Mouse (Mus musculus): ENCODE measurements around the gene Vasp. TPM values are rescaled to one million over a fixed set of nuclear protein-coding genes. Genes with fewer than 3 reads are reported as not detected.

Vasp gene
- polyA plus RNA-seq, 1 experiment from 2014 or later = 39.7 TPM

DNA sequence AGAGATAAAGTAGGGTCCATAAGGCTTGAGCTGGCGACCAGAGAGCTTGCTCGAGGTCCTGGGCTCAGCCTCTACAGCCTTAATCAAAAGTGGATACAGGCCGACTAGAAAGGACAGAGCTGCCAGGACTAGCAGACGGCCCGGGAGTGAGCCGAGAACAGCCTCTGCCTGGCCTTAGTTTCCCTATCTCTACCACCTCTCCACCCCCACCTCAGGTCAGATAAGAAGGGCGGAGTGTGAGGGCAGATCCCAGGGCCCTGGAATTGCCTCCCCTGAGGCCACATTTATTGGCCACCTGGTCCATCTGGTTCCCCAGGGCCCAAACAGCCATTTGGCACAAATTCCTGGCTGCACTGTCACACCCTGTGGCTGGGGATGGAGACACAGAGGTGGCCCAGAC, 6.5 kb downstream of the Vasp start:
- Histone ChIP-seq H3K9ac (no peak overlapping the region), H3K4me3 (no peak overlapping the region), H3K4me2 (no peak overlapping the region), H3K36me3 (peaks cover 46% of the 10 kb centered on the region), H3K27ac (no peak overlapping the region), H3K4me1 (replicated peaks) (peaks cover 29% of the 10 kb centered on the region), H3K27me3 (no peaks in the 10 kb centered on the region), H3K9me3 (no peaks in the 10 kb centered on the region)
- WGBS = 84% methylated on average over 7 of the region's 7 CpGs
- no peak for ATAC-seq (ENCODE audit: low FRiP score)

DNA sequence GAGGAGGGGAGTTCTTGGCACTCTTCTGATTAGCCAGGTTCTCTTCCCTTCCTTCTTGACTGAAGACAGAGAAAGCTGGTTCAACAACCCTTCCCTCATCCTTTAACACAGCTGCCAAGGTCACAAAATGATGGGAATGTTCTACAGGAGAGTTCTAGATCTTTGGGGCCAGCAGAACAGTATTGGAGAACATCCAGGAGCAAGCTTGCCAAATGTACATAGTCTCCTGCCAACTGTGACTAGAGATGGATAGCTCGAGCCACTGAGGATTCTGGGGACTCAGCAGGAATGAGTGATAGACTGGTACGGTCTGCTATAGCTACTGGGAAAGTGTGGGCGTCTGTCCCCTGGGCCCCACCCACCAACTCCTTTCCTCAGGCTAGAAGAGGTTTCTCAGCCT, 13.3 kb downstream of the Vasp start:
- Histone ChIP-seq H3K36me3 (peaks cover 80% of the 10 kb centered on the region), H3K9ac (no peak overlapping the region), H3K27me3 (no peaks in the 10 kb centered on the region), H3K4me3 (no peak overlapping the region), H3K9me3 (no peaks in the 10 kb centered on the region), H3K27ac (no peak overlapping the region), H3K4me1 (replicated peaks) (no peaks in the 10 kb centered on the region), H3K4me2 (no peak overlapping the region)
- 83% methylated on average over 3 of the region's 3 CpGs for WGBS
- ATAC-seq (ENCODE audit: low FRiP score) = no peak

DNA sequence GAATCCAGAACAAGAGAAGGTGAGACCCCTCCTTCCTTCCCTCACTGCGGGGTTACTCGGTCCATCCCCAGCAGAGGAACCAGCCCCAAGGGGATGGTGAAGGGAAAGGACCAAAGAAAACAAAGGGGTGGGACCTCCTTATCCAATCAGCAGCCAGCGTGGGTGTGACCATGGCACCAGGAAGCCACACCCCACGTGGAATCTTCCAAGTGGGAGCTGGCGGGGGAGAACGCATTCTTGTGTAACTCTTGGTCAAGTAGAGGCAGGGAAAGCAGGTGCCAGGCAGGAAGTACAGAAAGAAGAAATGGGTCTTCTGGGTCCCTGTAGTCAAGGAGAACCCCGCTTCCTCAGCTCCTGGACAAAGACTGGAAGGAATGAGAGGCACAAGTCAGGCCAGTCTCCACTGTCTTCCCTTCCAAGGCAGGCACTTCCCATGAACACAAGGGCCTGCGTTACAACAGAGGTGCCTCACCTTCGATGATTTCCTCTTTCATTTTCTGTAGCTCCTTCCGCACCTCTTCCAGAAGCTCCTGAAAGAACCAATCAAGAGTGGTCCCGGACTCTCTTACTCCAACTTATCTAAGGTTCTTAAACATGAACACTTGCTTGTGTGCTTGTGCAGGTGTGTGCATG, 14.1 kb downstream of the Vasp start:
- Histone ChIP-seq H3K4me1 (replicated peaks) (no peaks in the 10 kb centered on the region), H3K9me3 (no peaks in the 10 kb centered on the region), H3K36me3 (peaks cover 72% of the 10 kb centered on the region), H3K4me3 (no peak overlapping the region), H3K27me3 (no peaks in the 10 kb centered on the region), H3K27ac (no peak overlapping the region), H3K9ac (no peak overlapping the region), H3K4me2 (no peak overlapping the region)
- ATAC-seq (ENCODE audit: low FRiP score) = peak; percentile 75
- 39% methylated on average over 11 of the region's 11 CpGs for WGBS

DNA sequence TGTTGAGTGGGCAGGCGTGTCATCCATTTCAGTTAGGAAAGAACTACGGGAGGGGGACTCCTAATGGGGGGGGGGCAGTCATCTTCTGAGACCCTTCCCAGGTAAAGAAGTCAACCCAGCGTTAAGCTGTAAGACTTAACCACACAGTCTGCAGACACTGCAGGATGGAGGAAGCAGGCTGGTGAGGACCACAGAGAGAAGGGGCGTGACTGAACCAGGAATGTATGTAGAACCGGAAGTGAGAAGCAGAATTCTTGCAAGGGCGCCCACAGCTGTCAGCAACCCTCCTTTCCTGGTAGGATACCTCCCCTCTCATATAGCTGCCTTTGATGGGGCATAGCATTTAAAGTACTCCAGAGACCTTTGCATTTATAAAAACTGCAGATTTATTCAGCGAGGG, 15.1 kb downstream of the Vasp start:
- Histone ChIP-seq H3K9me3 (no peaks in the 10 kb centered on the region), H3K4me1 (replicated peaks) (no peaks in the 10 kb centered on the region), H3K27ac (no peak overlapping the region), H3K4me3 (no peak overlapping the region), H3K27me3 (no peaks in the 10 kb centered on the region), H3K9ac (no peak overlapping the region), H3K4me2 (no peak overlapping the region), H3K36me3 (peaks cover 62% of the 10 kb centered on the region)
- 91% methylated on average over 7 of the region's 7 CpGs for WGBS
- ATAC-seq (ENCODE audit: low FRiP score) = no peak

DNA sequence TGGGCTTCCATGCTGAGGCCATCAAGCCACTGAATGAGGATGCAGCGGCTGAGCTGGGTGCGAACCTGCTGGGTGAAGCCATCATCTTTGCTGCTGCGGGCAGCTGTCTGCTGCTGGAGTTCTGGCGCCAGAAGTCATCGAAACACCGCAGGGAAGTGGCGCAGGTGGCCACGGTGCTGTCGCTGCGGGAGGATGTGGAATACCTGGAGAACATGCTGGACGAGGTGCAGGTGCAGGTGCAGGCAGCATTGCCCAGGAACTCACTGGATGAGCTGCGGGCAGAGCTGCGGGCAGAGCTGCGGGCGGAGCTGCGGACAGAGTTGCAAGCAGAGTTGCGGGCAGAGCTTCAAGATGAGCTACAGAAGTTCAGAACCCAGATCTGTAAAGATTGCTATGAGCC, 16.2 kb downstream of the Vasp start:
- Histone ChIP-seq H3K4me1 (replicated peaks) (no peaks in the 10 kb centered on the region), H3K36me3 (peaks cover 52% of the 10 kb centered on the region), H3K4me2 (no peak overlapping the region), H3K4me3 (no peak overlapping the region), H3K9ac (no peak overlapping the region), H3K9me3 (no peaks in the 10 kb centered on the region), H3K27me3 (no peaks in the 10 kb centered on the region), H3K27ac (no peak overlapping the region)
- ATAC-seq (ENCODE audit: low FRiP score) = no peak
- WGBS = 87% methylated on average over 17 of the region's 17 CpGs

DNA sequence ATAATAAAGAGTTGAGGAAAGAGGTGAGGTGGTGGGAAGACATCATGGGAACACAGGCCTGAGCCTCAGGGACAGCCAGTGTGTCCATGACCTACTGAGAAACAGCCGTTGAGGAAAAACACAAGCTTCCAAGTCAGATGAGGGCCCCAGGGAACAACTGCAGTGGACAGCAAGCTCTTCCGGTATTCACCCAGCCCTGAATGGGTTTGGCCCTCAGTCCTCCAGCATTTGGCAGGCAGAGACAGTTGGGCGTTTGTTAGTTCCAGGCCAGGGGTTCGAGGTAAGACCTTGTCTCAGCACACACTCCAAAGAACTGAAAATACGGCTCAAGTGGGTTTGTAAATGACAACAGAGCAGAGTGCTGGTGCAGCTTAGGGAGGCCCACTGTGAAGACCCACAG, 18.2 kb downstream of the Vasp start:
- no peaks in the 10 kb centered on the region for H3K4me1 ChIP-seq (replicated peaks)
- no peaks in the 10 kb centered on the region for H3K27me3 ChIP-seq
- no peak overlapping the region for H3K27ac ChIP-seq
- 75% methylated on average over 5 of the region's 5 CpGs for WGBS
- no peaks in the 10 kb centered on the region for H3K9me3 ChIP-seq
- peaks cover 33% of the 10 kb centered on the region for H3K36me3 ChIP-seq
- H3K4me2 ChIP-seq = no peak overlapping the region
- no peak overlapping the region for H3K4me3 ChIP-seq
- no peak overlapping the region for H3K9ac ChIP-seq
- no peak for ATAC-seq (ENCODE audit: low FRiP score)

DNA sequence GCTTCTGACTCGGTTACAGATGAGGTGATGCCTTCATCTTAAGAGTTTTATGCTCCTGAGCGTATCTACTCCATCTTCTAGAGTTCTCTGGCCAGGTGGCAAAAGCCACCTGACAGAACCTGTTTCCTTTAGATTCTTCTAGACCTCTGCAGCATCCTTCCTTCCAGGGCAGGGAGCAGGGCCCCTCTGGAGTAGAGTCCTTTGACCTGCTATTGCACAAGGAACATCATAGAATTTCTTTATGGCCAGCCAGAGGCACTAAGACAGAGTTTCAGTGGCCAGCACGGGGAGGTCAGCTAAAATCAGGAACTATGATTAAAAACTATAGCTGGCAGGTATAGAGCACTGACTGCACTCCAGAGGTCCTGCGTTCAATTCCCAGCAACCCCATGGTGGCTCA, 19.5 kb downstream of the Vasp start:
- Histone ChIP-seq H3K9me3 (no peaks in the 10 kb centered on the region), H3K27me3 (no peaks in the 10 kb centered on the region), H3K9ac (no peak overlapping the region), H3K36me3 (peaks cover 29% of the 10 kb centered on the region), H3K4me1 (replicated peaks) (no peaks in the 10 kb centered on the region), H3K4me2 (no peak overlapping the region), H3K4me3 (no peak overlapping the region), H3K27ac (no peak overlapping the region)
- 88% methylated on average over 4 of the region's 4 CpGs for WGBS
- no peak for ATAC-seq (ENCODE audit: low FRiP score)

DNA sequence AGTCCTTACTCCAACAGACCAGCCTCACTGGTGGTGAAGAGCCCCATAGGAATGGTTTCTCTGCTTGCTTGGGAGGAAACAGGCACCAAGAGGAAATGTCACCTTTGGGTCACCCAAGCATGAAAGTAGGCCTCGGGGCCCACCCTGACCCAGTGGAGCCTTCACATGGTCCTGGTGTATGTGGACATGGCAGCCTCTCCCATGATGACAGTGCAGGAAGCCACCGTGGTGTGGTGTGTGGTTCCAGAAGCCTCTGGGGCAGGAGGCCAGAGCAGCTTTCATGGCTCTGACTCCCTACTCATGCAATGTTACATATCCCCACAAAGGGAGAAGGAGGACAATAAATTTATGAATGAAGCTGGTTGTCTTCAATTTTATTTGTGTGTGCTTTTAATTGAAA, 24.1 kb downstream of the Vasp start:
- Histone ChIP-seq H3K4me3 (no peak overlapping the region), H3K9ac (no peak overlapping the region), H3K36me3 (peaks cover 32% of the 10 kb centered on the region), H3K9me3 (no peaks in the 10 kb centered on the region), H3K4me1 (replicated peaks) (peaks cover 4% of the 10 kb centered on the region; the same call in 1 of the 2 replicates), H3K4me2 (no peak overlapping the region), H3K27ac (no peak overlapping the region), H3K27me3 (no peaks in the 10 kb centered on the region)
- WGBS = 97% methylated on average over 2 of the region's 2 CpGs
- ATAC-seq (ENCODE audit: low FRiP score) = no peak

DNA sequence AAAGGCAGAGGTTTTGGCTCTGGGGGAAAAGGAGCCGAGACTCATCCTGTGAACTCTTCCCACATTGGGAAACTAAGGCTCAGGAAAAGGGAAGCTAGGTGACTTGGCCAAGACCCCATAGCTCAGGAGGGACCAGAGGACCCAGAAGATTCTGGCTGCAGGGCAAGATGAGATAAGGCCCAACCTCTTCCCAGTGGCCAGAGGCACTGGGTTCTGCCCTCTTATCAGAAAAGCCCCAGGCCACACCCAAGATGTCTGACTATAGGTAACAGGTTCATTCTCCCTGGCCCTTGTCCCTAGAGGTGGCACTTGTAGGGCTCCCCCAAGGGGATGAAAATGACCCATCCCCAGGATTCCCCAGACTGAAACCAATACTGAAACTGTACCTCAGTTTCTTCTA, 24.8 kb downstream of the Vasp start:
- H3K9ac ChIP-seq = no peak overlapping the region
- no peak for ATAC-seq (ENCODE audit: low FRiP score)
- H3K36me3 ChIP-seq = peaks cover 32% of the 10 kb centered on the region
- no peak overlapping the region for H3K27ac ChIP-seq
- peaks cover 4% of the 10 kb centered on the region; the same call in 1 of the 2 replicates for H3K4me1 ChIP-seq (replicated peaks)
- no peak overlapping the region for H3K4me3 ChIP-seq
- H3K27me3 ChIP-seq = no peaks in the 10 kb centered on the region
- no peak overlapping the region for H3K4me2 ChIP-seq
- 100% methylated on average over 1 of the region's 1 CpGs for WGBS
- no peaks in the 10 kb centered on the region for H3K9me3 ChIP-seq

DNA sequence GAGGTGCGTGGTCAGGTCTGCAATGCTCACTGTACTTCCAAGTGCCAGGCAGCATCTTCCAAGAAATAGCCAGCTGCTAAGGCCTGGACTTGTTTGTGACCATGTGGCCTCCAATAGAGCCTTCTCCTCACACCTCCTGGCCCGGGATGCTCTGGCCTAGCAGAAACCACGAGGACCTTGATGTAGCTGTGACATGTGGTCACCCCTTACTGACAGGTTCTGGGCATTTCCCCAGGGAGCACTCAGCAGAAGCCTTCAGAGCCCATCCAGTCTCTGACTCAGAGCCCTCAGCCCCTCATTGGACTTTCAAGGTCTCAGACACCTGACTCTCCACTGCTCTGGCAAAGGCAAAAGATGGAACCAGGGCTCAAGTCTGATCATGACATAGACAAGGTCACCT, 26.5 kb downstream of the Vasp start:
- no peaks in the 10 kb centered on the region for H3K9me3 ChIP-seq
- H3K4me2 ChIP-seq = no peak overlapping the region
- ATAC-seq (ENCODE audit: low FRiP score) = no peak
- no peak overlapping the region for H3K9ac ChIP-seq
- H3K4me3 ChIP-seq = no peak overlapping the region
- H3K27me3 ChIP-seq = no peaks in the 10 kb centered on the region
- no peak overlapping the region for H3K27ac ChIP-seq
- peaks cover 32% of the 10 kb centered on the region for H3K36me3 ChIP-seq
- H3K4me1 ChIP-seq (replicated peaks) = peaks cover 4% of the 10 kb centered on the region
- WGBS = 94% methylated on average over 3 of the region's 3 CpGs

DNA sequence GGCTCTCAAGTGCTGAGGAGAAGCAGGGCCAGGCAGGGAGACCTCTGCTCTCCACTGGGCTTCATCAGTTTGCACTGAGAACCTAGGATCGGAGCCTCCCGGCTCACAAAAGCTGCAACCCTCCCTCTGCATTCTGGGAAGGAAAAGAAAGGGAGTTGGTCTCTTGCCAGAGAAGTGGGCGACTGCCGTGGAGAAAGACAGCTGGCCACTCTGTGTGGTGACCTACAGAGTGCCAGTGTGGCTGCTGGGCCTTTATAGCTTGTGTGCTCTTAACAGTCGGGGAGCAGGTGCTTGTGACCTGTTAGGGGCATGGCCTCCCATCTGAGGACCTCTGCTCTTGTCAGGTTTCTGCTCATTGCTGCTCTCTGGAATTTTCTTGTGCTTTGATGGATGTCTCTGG, 27.8 kb downstream of the Vasp start:
- H3K9ac ChIP-seq = no peak overlapping the region
- peaks cover 13% of the 10 kb centered on the region for H3K4me1 ChIP-seq (replicated peaks)
- no peak for ATAC-seq (ENCODE audit: low FRiP score)
- no peaks in the 10 kb centered on the region for H3K27me3 ChIP-seq
- 64% methylated on average over 5 of the region's 5 CpGs for WGBS
- H3K4me2 ChIP-seq = no peak overlapping the region
- H3K27ac ChIP-seq = peak overlapping the region; percentile 55; the same call in 1 of the 2 replicates
- peaks cover 32% of the 10 kb centered on the region for H3K36me3 ChIP-seq
- H3K9me3 ChIP-seq = no peaks in the 10 kb centered on the region
- H3K4me3 ChIP-seq = no peak overlapping the region

DNA sequence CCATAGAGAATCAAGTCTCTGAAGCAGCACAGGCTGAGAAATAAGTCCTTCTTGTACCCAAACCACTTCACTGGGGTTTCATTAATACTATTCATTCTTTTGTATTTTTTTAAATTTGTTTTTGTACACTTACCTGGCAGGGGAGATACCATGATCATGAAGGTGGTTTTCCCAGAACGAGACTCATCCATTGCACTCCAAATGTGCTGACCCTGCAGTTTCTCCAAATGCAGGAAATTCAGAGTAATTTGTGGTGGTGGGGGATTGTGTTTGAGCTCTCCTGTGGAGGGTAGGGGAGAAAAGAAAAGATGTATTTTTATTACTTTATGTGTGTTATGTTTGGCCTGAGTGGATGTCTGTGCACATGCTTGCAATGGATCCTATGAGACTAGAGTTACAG, 29.6 kb downstream of the Vasp start:
- no peak overlapping the region for H3K4me3 ChIP-seq
- H3K27ac ChIP-seq = no peak overlapping the region
- no peak overlapping the region for H3K4me2 ChIP-seq
- no peaks in the 10 kb centered on the region for H3K27me3 ChIP-seq
- no peak for ATAC-seq (ENCODE audit: low FRiP score)
- H3K9me3 ChIP-seq = no peaks in the 10 kb centered on the region
- H3K9ac ChIP-seq = no peak overlapping the region
- 95% methylated on average over 1 of the region's 1 CpGs for WGBS
- H3K36me3 ChIP-seq = peaks cover 23% of the 10 kb centered on the region
- H3K4me1 ChIP-seq (replicated peaks) = peaks cover 13% of the 10 kb centered on the region

DNA sequence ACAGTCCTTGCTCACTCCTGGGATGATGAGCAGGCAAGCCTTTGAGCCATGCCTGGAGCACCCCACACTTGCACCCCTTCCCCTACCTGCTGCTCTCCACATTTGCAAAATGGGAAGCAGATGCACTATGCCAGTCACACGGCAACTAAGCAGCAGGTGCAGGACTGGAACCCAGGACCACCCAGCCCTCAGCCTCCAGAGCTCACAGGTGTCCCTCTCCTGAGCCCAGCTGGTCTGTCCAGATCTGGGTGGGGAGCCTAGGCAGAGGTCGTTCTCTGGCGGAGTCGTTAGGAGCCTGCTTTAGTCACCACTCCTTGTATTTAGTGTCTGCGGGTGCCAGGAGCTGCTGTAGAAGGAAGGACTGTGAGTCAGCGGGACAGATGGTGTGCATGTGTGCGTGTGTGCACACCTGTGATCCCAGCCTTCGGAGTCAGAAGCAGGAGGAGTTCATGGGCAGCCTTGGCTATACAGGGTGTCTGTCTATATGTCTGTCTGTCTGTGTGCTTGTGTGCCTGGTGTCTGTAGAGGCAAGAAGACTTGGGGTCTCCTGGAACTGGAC, 30.6 kb downstream of the Vasp start:
- peaks cover 19% of the 10 kb centered on the region for H3K4me1 ChIP-seq (replicated peaks)
- WGBS = 95% methylated on average over 8 of the region's 8 CpGs

More for the DNA sequence above, 30.6 kb downstream of the Vasp start:
- Histone ChIP-seq H3K27ac (no peak overlapping the region), H3K4me3 (no peak overlapping the region), H3K9me3 (no peaks in the 10 kb centered on the region), H3K9ac (0 out of 2 replicates have a peak overlapping the region, but pooled peaks have one; percentile 29), H3K36me3 (peaks cover 14% of the 10 kb centered on the region), H3K27me3 (no peaks in the 10 kb centered on the region), H3K4me2 (no peak overlapping the region)
- ATAC-seq (ENCODE audit: low FRiP score) = no peak
